ENCODE assay signal across 10 mouse cellular contexts in the genomic region with DNA sequence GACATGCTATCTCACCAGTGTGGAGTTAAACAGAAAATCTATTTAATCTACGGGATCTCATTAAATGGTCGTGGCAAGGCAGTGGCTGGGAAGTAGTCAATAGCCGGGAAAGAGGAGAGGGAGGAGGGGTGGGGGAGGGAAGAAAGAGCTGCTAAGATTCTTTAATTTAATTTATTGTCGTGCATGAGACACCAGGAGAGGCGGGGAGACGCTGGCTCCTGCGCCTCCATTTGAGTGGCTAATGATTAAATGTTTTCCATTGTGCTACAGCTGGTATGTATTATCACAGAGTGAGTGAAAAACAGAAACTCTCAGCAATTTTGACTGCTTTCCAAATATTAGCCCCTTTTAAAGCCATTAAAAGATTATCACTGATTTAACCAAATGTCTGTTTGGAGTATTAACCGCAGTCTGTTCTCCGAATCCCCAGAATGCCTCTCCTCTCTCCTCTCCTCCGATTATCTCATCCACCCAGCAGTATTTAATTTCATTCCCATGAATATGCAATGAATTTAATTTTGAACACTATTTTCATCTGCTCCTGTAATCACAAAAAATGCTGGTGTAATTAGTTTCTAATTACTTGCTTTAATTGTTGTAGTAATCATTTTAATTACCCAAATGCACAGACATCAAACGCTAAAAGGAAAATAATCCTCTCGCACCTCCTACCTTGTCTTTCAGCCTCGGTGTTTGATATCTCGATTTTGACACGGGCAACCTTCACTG.
DNase-seq lines count a peak whose midpoint lies in the region; ATAC-seq and TF ChIP-seq lines count a peak whose summit lies in the region.
"Had no signal": no experiment of that assay in that cellular context is flagged by ENCODE, and none has a peak within 500 bp of the region (broad histone marks: within the 10 kb centered on the region; RNA-seq: fewer than 3 reads in every experiment).

No protein-coding gene starts in this region.

- intact Hi-C loops in gastrocnemius, postnatal 36 days (cut with DNase I), result no loop called here

- TF ChIP-seq CTCF in lung, embryonic 14.5 days (IDR thresholded peaks at IDR 0.05; ENCODE audit: low read depth), result no peak

- no peak overlapping the region for H3K9ac ChIP-seq in lung, embryonic 14.5 days
- no peak overlapping the region for H3K9ac ChIP-seq in forebrain, embryonic 12.5 days
- H3K9ac ChIP-seq in limb, embryonic 12.5 days (replicated peaks), result no peak overlapping the region
- H3K9ac ChIP-seq in stomach, embryonic 14.5 days (replicated peaks; ENCODE audit: low read depth, low read length), result no peak overlapping the region
- H3K9ac ChIP-seq: liver, embryonic 13.5 days had no signal

- no peaks in the 10 kb centered on the region for H3K27me3 ChIP-seq in lung, embryonic 14.5 days (ENCODE audit: insufficient read depth, low read length)
- peaks cover 78% of the 10 kb centered on the region for H3K27me3 ChIP-seq in forebrain, embryonic 12.5 days
- H3K27me3 ChIP-seq in limb, embryonic 12.5 days, result peaks cover 62% of the 10 kb centered on the region
- H3K27me3 ChIP-seq in stomach, embryonic 14.5 days (ENCODE audit: control insufficient read depth, insufficient read depth, low read length), result no peaks in the 10 kb centered on the region
- H3K27me3 ChIP-seq: liver, embryonic 13.5 days had no signal

- 24% methylated on average over 15 of the region's 15 CpGs for WGBS in lung, embryonic 14.5 days
- 13% methylated on average over 15 of the region's 15 CpGs for WGBS in forebrain, embryonic 12.5 days
- 9% methylated on average over 15 of the region's 15 CpGs for WGBS in limb, embryonic 12.5 days
- 21% methylated on average over 15 of the region's 15 CpGs for WGBS in stomach, embryonic 14.5 days

- H3K4me3 ChIP-seq in lung, embryonic 14.5 days (ENCODE audit: low read depth, low read length), result no peak overlapping the region; the same call in 1 of the 2 replicates
- H3K4me3 ChIP-seq in forebrain, embryonic 12.5 days (replicated peaks), result peak overlapping the region; percentile 16; the same call in 1 of the 2 replicates
- H3K4me3 ChIP-seq in limb, embryonic 12.5 days (replicated peaks), result no peak overlapping the region
- H3K4me3 ChIP-seq in stomach, embryonic 14.5 days (ENCODE audit: low read depth, low read length), result no peak overlapping the region; the same call in 1 of the 2 replicates
- H3K4me3 ChIP-seq: liver, embryonic 13.5 days had no signal

- no peaks in the 10 kb centered on the region for H3K9me3 ChIP-seq in lung, embryonic 14.5 days (ENCODE audit: low read depth, low read length)
- H3K9me3 ChIP-seq in forebrain, embryonic 12.5 days, result no peaks in the 10 kb centered on the region
- H3K9me3 ChIP-seq in limb, embryonic 12.5 days, result no peaks in the 10 kb centered on the region
- no peaks in the 10 kb centered on the region for H3K9me3 ChIP-seq in stomach, embryonic 14.5 days (ENCODE audit: control insufficient read depth, low read depth, low read length)
- H3K9me3 ChIP-seq: liver, embryonic 13.5 days had no signal

- peak; percentile 74 for DNase-seq in lung, embryonic 14.5 days
- no peak for DNase-seq in lung, postnatal 10 days
- no peak for DNase-seq in gastrocnemius, postnatal 36 days
- no peak for DNase-seq in left cerebral cortex, adult 11 months (ENCODE audit: low spot score)
- no peak for DNase-seq in frontal cortex, postnatal 36 days (ENCODE audit: low spot score in 2 of 2)
- DNase-seq: liver, embryonic 13.5 days; thymus, adult 18-20 months had no signal

- H3K4me1 ChIP-seq in lung, embryonic 14.5 days (ENCODE audit: insufficient read depth), result peaks cover 3% of the 10 kb centered on the region; the same call in 1 of the 2 replicates
- H3K4me1 ChIP-seq in forebrain, embryonic 12.5 days, result peaks cover 37% of the 10 kb centered on the region
- peaks cover 37% of the 10 kb centered on the region for H3K4me1 ChIP-seq in limb, embryonic 12.5 days (replicated peaks)
- H3K4me1 ChIP-seq in stomach, embryonic 14.5 days (ENCODE audit: control insufficient read depth, insufficient read depth, low read length), result peaks cover 9% of the 10 kb centered on the region; the same call in 1 of the 2 replicates
- H3K4me1 ChIP-seq: liver, embryonic 13.5 days had no signal

- no peaks in the 10 kb centered on the region for H3K36me3 ChIP-seq in lung, embryonic 14.5 days (ENCODE audit: insufficient read depth)
- no peaks in the 10 kb centered on the region for H3K36me3 ChIP-seq in forebrain, embryonic 12.5 days (replicated peaks)
- no peaks in the 10 kb centered on the region for H3K36me3 ChIP-seq in limb, embryonic 12.5 days
- no peaks in the 10 kb centered on the region for H3K36me3 ChIP-seq in stomach, embryonic 14.5 days (ENCODE audit: control insufficient read depth, insufficient read depth, low read length)
- H3K36me3 ChIP-seq: liver, embryonic 13.5 days had no signal

- ATAC-seq in lung, embryonic 14.5 days (ENCODE audit: insufficient read depth), result no peak; the same call in 1 of the 2 replicates
- ATAC-seq in forebrain, embryonic 12.5 days (ENCODE audit: low FRiP score), result peak; percentile 69
- no peak for ATAC-seq in limb, embryonic 12.5 days (ENCODE audit: insufficient number of reproducible peaks, insufficient read depth, low FRiP score, low TSS enrichment, low read depth)
- peak; percentile 40; the same call in 1 of the 2 replicates for ATAC-seq in stomach, embryonic 14.5 days (ENCODE audit: insufficient number of reproducible peaks, insufficient read depth, low FRiP score, low read depth)

- H3K27ac ChIP-seq in lung, embryonic 14.5 days (ENCODE audit: low read depth), result no peak overlapping the region
- H3K27ac ChIP-seq in forebrain, embryonic 12.5 days, result peak overlapping the region; percentile 87
- H3K27ac ChIP-seq in limb, embryonic 12.5 days, result no peak overlapping the region
- no peak overlapping the region for H3K27ac ChIP-seq in stomach, embryonic 14.5 days (ENCODE audit: low read length)
- H3K27ac ChIP-seq: liver, embryonic 13.5 days had no signal

- peak overlapping the region; percentile 41 for H3K4me2 ChIP-seq in lung, embryonic 14.5 days
- H3K4me2 ChIP-seq in forebrain, embryonic 12.5 days, result peak overlapping the region; percentile 45
- peak overlapping the region; percentile 45 for H3K4me2 ChIP-seq in limb, embryonic 12.5 days
- H3K4me2 ChIP-seq in stomach, embryonic 14.5 days (replicated peaks; ENCODE audit: low read depth, low read length), result peak overlapping the region; percentile 21
- H3K4me2 ChIP-seq: liver, embryonic 13.5 days had no signal

Comparison
In these comparisons a context has a peak if more than half of its experiments do, and no peak if none do; other contexts are left out.
1. ATAC-seq: peak in forebrain, embryonic 12.5 days (single experiment) and stomach, embryonic 14.5 days (single experiment); none in lung, embryonic 14.5 days (single experiment) and limb, embryonic 12.5 days (single experiment).
2. Peak in every context shown above with its lines, with median percentiles within 50 percentile points of each other: H3K4me2 ChIP-seq.